Comparison of ENCODE assay signal across 9 mouse cellular contexts in the genomic region with DNA sequence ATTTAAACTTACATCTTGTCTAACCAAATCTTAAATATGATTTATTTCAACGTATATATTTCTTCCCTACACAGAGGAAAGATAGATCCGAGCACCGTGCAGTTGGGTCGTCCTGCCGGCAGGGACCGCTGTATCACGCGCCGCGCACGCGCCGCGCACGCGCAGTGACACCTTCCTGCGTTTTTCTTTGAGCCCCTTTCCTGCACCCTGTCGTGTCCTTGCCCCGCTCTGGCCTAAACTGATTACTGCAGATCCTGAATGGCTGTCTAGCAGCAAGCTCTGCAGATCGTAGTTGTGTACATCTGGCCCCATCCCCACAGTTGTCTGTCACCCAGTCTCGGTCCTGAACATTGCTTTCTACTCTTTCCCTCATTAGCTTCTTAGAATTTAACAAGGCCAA. TPM values are rescaled to one million over a fixed set of nuclear protein-coding genes. Genes with fewer than 3 reads are reported as not detected.
DNase-seq lines count a peak whose midpoint lies in the region; ATAC-seq and TF ChIP-seq lines count a peak whose summit lies in the region.
"Had no signal": no experiment of that assay in that cellular context is flagged by ENCODE, and none has a peak within 500 bp of the region (broad histone marks: within the 10 kb centered on the region; RNA-seq: fewer than 3 reads in every experiment).

No protein-coding gene starts in this region.

- H3K79me2 ChIP-seq in macrophage (ENCODE audit: inconsistent target), result peaks cover 17% of the 10 kb centered on the region

- peak overlapping the region; percentile 55 for H3K4me2 ChIP-seq in hindbrain, embryonic 14.5 days (replicated peaks)

- no peaks in the 10 kb centered on the region for H3K9me3 ChIP-seq in hindbrain, embryonic 14.5 days (ENCODE audit: control insufficient read depth, low read length)

- H3K9ac ChIP-seq in hindbrain, embryonic 14.5 days, result peak overlapping the region; percentile 51

- H3K4me1 ChIP-seq in hindbrain, embryonic 14.5 days (replicated peaks; ENCODE audit: control insufficient read depth, insufficient read depth, low read length), result peaks cover 44% of the 10 kb centered on the region

- no peaks in the 10 kb centered on the region for H3K27me3 ChIP-seq in hindbrain, embryonic 14.5 days (ENCODE audit: control insufficient read depth, insufficient read depth, low read length)

- peaks cover 9% of the 10 kb centered on the region for H3K36me3 ChIP-seq in hindbrain, embryonic 14.5 days (replicated peaks; ENCODE audit: control insufficient read depth, insufficient read depth)
- peaks cover 6% of the 10 kb centered on the region; the same call in 1 of the 2 replicates for H3K36me3 ChIP-seq in macrophage (ENCODE audit: inconsistent target)

- peak; percentile 98 for TF ChIP-seq CTCF in left cerebral cortex, adult 2 months (IDR thresholded peaks at IDR 0.05)

- DNase-seq in ZHBTc4 (ENCODE audit: low read depth, low spot score), result peak; percentile 96
- peak; percentile 89 to 90 for DNase-seq in cerebellum, postnatal 14 days
- peak; percentile 66 to 70 for DNase-seq in frontal cortex, postnatal 25 days (ENCODE audit: low spot score in 2 of 2)
- DNase-seq in hindbrain, embryonic 14.5 days (ENCODE audit: low spot score), result peak; percentile 91
- DNase-seq in left cerebral cortex, adult 2 months (ENCODE audit: extremely low spot score in 1 of 2, low spot score in 2 of 2), result peak; percentile 84 to 85
- DNase-seq in retina, postnatal 7 days (ENCODE audit: low read depth, low spot score), result peak; percentile 79
- peak; percentile 85 to 86 for DNase-seq in thymus, postnatal 36 days

- intact Hi-C loops in left cerebral cortex, adult 2 months (cut with DNase I), result no loop called here

- peak overlapping the region; percentile 3; the same call in 1 of the 2 replicates for H3K4me3 ChIP-seq in hindbrain, embryonic 14.5 days (replicated peaks; ENCODE audit: low read length)
- peak overlapping the region; percentile 20 for H3K4me3 ChIP-seq in left cerebral cortex, adult 2 months
- H3K4me3 ChIP-seq in macrophage (ENCODE audit: inconsistent target), result no peak overlapping the region
- H3K4me3 ChIP-seq: myocyte had no signal

- 5% methylated on average over 21 of the region's 21 CpGs for WGBS in hindbrain, embryonic 14.5 days
- 3% methylated on average over 21 of the region's 21 CpGs for WGBS in macrophage (ENCODE audit: missing documents)

- peak overlapping the region; percentile 97 for H3K27ac ChIP-seq in hindbrain, embryonic 14.5 days
- H3K27ac ChIP-seq in left cerebral cortex, adult 2 months, result peak overlapping the region; percentile 94
- peak overlapping the region; percentile 57 for H3K27ac ChIP-seq in macrophage

- peak; percentile 36; the same call in 1 of the 2 replicates for ATAC-seq in hindbrain, embryonic 14.5 days (ENCODE audit: low FRiP score)

RNA-seq across cellular contexts. Expression of a gene that starts 3.3 kb away (rescaled TPM):
- 413 and 447 TPM in 2 replicates for polyA plus RNA-seq in hindbrain, embryonic 14.5 days (2014; fragmentation: Nextera tagmentation; extraction: Ambion mirVana)
- 100 to 1,000 TPM; 884 to 901 TPM for total RNA-seq in left cerebral cortex, adult 2 months (2021)
- total RNA-seq in macrophage (2018; cell fraction: chromatin; rRNA removed), result 100 to 1,000 TPM; 161 to 373 (median 228) TPM
- total RNA-seq in macrophage (2018; cell fraction: cytosol; rRNA removed), result 1,000 to 10,000 TPM in 11 of 26 experiments, 100 to 1,000 TPM in 15; 644 to 1,256 (median 896) TPM
- total RNA-seq in macrophage (2018; cell fraction: nucleus; rRNA removed), result 100 to 1,000 TPM; 248 to 505 (median 331) TPM
- 749 to 1,081 TPM (median 1,012 TPM) in 3 replicates for polyA plus RNA-seq in macrophage (2018)

RNA-seq across cellular contexts. Expression of a gene that starts 5.4 kb away (rescaled TPM):
- polyA plus RNA-seq in hindbrain, embryonic 14.5 days (2014; fragmentation: Nextera tagmentation; extraction: Ambion mirVana), result 43.7 and 48.3 TPM in 2 replicates
- 10 to 100 TPM; 26.7 to 32.0 TPM for total RNA-seq in left cerebral cortex, adult 2 months (2021)
- 100 to 1,000 TPM in 1 of 26 experiments, 10 to 100 TPM in 25; 30.3 to 113 (median 63.8) TPM for total RNA-seq in macrophage (2018; cell fraction: chromatin; rRNA removed)
- 10 to 100 TPM; 18.8 to 27.9 (median 23.9) TPM for total RNA-seq in macrophage (2018; cell fraction: cytosol; rRNA removed)
- total RNA-seq in macrophage (2018; cell fraction: nucleus; rRNA removed), result 10 to 100 TPM; 29.0 to 59.1 (median 42.5) TPM
- 19.6 to 22.5 TPM (median 21.5 TPM) in 3 replicates for polyA plus RNA-seq in macrophage (2018)

RNA-seq across cellular contexts. Expression of a gene that starts 9.7 kb away (rescaled TPM):
- polyA plus RNA-seq in hindbrain, embryonic 14.5 days (2014; fragmentation: Nextera tagmentation; extraction: Ambion mirVana), result 68.2 and 76.7 TPM in 2 replicates
- total RNA-seq in left cerebral cortex, adult 2 months (2021), result 10 to 100 TPM; 74.6 to 89.4 TPM
- total RNA-seq in macrophage (2018; cell fraction: chromatin; rRNA removed), result 10 to 100 TPM; 33.3 to 98.4 (median 63.9) TPM
- 10 to 100 TPM; 23.9 to 52.8 (median 37.5) TPM for total RNA-seq in macrophage (2018; cell fraction: cytosol; rRNA removed)
- 10 to 100 TPM; 25.6 to 59.4 (median 45.8) TPM for total RNA-seq in macrophage (2018; cell fraction: nucleus; rRNA removed)
- polyA plus RNA-seq in macrophage (2018), result 41.2 to 57.0 TPM (median 43.5 TPM) in 3 replicates

RNA-seq across cellular contexts. Expression of a gene that starts 10.5 kb away (rescaled TPM):
- polyA plus RNA-seq in hindbrain, embryonic 14.5 days (2014; fragmentation: Nextera tagmentation; extraction: Ambion mirVana), result 0.33 TPM in 1 of 2 replicates, not detected in the other
- total RNA-seq in left cerebral cortex, adult 2 months (2021), result not detected
- not detected for total RNA-seq in macrophage (2018; cell fraction: chromatin; rRNA removed)
- not detected for total RNA-seq in macrophage (2018; cell fraction: cytosol; rRNA removed)
- not detected for total RNA-seq in macrophage (2018; cell fraction: nucleus; rRNA removed)
- not detected in 3 replicates for polyA plus RNA-seq in macrophage (2018)

RNA-seq across cellular contexts. Expression of a gene that starts 28.7 kb away (rescaled TPM):
- 0.14 TPM in 1 of 2 replicates, not detected in the other for polyA plus RNA-seq in hindbrain, embryonic 14.5 days (2014; fragmentation: Nextera tagmentation; extraction: Ambion mirVana)
- under 1 TPM in 1 of 2 experiments, not detected in 1; 0.42 TPM for total RNA-seq in left cerebral cortex, adult 2 months (2021)
- total RNA-seq in macrophage (2018; cell fraction: chromatin; rRNA removed), result not detected
- total RNA-seq in macrophage (2018; cell fraction: cytosol; rRNA removed), result not detected
- not detected for total RNA-seq in macrophage (2018; cell fraction: nucleus; rRNA removed)
- polyA plus RNA-seq in macrophage (2018), result not detected in 3 replicates
